In the genomic region with DNA sequence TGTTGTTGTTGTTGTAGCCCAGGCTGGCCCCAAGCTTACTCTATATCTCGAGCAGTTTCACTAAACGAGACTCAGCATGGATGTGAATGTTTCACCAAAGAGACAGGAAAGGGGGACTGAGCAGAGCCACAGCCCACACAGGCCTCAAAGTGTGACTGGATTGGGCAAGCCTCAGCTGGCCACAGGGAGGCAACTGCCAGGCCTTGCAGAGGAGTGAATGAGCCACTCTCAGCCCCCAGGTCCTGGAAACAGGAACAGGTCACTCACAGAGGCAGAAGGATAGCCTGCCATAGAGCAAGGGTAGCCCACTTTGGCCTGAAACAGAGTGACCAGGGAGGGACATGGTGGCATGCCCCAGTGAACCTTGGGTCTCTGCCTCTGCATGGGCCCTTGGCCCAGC, we compare ENCODE assay signal across 26 mouse cellular contexts. TPM values are rescaled to one million over a fixed set of nuclear protein-coding genes. Genes with fewer than 3 reads are reported as not detected.
DNase-seq lines count a peak whose midpoint lies in the region; ATAC-seq and TF ChIP-seq lines count a peak whose summit lies in the region.
"Had no signal": no experiment of that assay in that cellular context is flagged by ENCODE, and none has a peak within 500 bp of the region (broad histone marks: within the 10 kb centered on the region; RNA-seq: fewer than 3 reads in every experiment).

No protein-coding gene starts in this region.

- TF ChIP-seq POLR2A in CH12.LX (IDR thresholded peaks at IDR 0.05; ENCODE audit: low read depth, low read length) = no peak

- H3K36me3 ChIP-seq in CH12.LX (replicated peaks in 1 of 2; ENCODE audit: control insufficient read depth in 1 of 2, insufficient read depth in 1 of 2, low read length in 1 of 2) = peaks cover 19 to 46% of the 10 kb centered on the region in 2 experiments
- H3K36me3 ChIP-seq: embryonic facial prominence, embryonic 12.5 days; embryonic facial prominence, embryonic 15.5 days; G1E; hindbrain, embryonic 13.5 days; intestine, embryonic 15.5 days had no signal

- DNase-seq in CH12.LX (ENCODE audit: extremely low read depth) = no peak
- no peak for DNase-seq in retina, postnatal 1 day
- DNase-seq in kidney, adult 18-20 months = no peak
- no peak for DNase-seq in adrenal gland, adult 18-20 months (ENCODE audit: low spot score in 2 of 2)
- DNase-seq: adrenal gland, adult 2 months; adrenal gland, postnatal 14 days; cerebellum, adult 11-12 months; cerebellum, adult 8-10 months; cerebellum, postnatal 10 days; forebrain, postnatal 0 days; gastrocnemius, postnatal 36 days; heart, adult 11 months; kidney, adult 11 months had no signal

- H3K4me2 ChIP-seq in CH12.LX (ENCODE audit: insufficient read depth, low read depth, poor library complexity, severe bottlenecking) = 0 out of 2 replicates have a peak overlapping the region, but pooled peaks have one; percentile 72
- H3K4me2 ChIP-seq: embryonic facial prominence, embryonic 12.5 days; embryonic facial prominence, embryonic 15.5 days; heart, embryonic 11.5 days; hindbrain, embryonic 13.5 days; intestine, embryonic 15.5 days had no signal

- peak overlapping the region in 1 of 3 experiments; percentile 47 for H3K4me3 ChIP-seq in CH12.LX (replicated peaks in 1 of 3; ENCODE audit: low read depth in 2 of 3, low read length in 2 of 3, poor library complexity in 1 of 3)
- H3K4me3 ChIP-seq: embryonic facial prominence, embryonic 12.5 days; embryonic facial prominence, embryonic 15.5 days; hindbrain, embryonic 10.5 days; hindbrain, embryonic 13.5 days; intestine, embryonic 15.5 days had no signal

- H3K9ac ChIP-seq in CH12.LX (ENCODE audit: insufficient read depth, low read depth) = no peak overlapping the region
- H3K9ac ChIP-seq: embryonic facial prominence, embryonic 12.5 days; embryonic facial prominence, embryonic 15.5 days; forebrain, postnatal 0 days; hindbrain, embryonic 13.5 days; intestine, embryonic 15.5 days had no signal

- in situ Hi-C loops in CH12.LX (cut with MboI; ENCODE audit: low pct_ligation_motif_present, low pct_unique_long_range_greater_than_20kb, low sequenced_read_pairs) = no loop called here

- peaks cover 19 to 34% of the 10 kb centered on the region in 2 experiments for H3K4me1 ChIP-seq in CH12.LX (ENCODE audit: control insufficient read depth in 1 of 2, insufficient read depth in 2 of 2)
- H3K4me1 ChIP-seq: intestine, embryonic 15.5 days had no signal

- peaks cover 37% of the 10 kb centered on the region for H3K79me2 ChIP-seq in CH12.LX (replicated peaks; ENCODE audit: control insufficient read depth, extremely low read depth, insufficient read depth, poor library complexity, severe bottlenecking)

- TF ChIP-seq EP300 in CH12.LX (IDR thresholded peaks at IDR 0.05; ENCODE audit: low read length) = no peak

- dilution Hi-C loops in CH12.LX (cut with MboI; ENCODE audit: extremely low pct_ligation_motif_present, extremely low pct_unique_long_range_greater_than_20kb, low sequenced_read_pairs) = no loop called here

- TF ChIP-seq CTCF in CH12.LX (conservative IDR thresholded peaks at IDR 0.05 in 1 of 2, IDR thresholded peaks at IDR 0.05 in 1 of 2; ENCODE audit: low read depth in 2 of 2, low read length in 2 of 2) = no peak

- H3K27me3 ChIP-seq in CH12.LX (replicated peaks) = no peaks in the 10 kb centered on the region
- H3K27me3 ChIP-seq: embryonic facial prominence, embryonic 12.5 days; embryonic facial prominence, embryonic 15.5 days; hindbrain, embryonic 13.5 days; intestine, embryonic 15.5 days; Patski had no signal

- peaks cover 17% of the 10 kb centered on the region for H3K9me3 ChIP-seq in CH12.LX (replicated peaks; ENCODE audit: low read length)
- H3K9me3 ChIP-seq: embryonic facial prominence, embryonic 12.5 days; embryonic facial prominence, embryonic 15.5 days; intestine, embryonic 15.5 days had no signal

- ATAC-seq in granulocyte monocyte progenitor cell, adult 5-6 weeks (replicated peaks; ENCODE audit: poor library complexity, severe bottlenecking) = peak; percentile 96
- ATAC-seq in megakaryocyte, adult 5-6 weeks (ENCODE audit: poor library complexity, severe bottlenecking) = peak; percentile 68
- ATAC-seq: CD4-positive, CD25-positive, alpha-beta regulatory T cell, adult 4 months; forebrain, embryonic 14.5 days; forebrain, postnatal 0 days; hindbrain, embryonic 16.5 days; intestine, embryonic 15.5 days; Patski had no signal

- no peak for TF ChIP-seq RAD21 in CH12.LX (IDR thresholded peaks at IDR 0.05; ENCODE audit: low read depth, low read length)

- H3K27ac ChIP-seq in CH12.LX (ENCODE audit: insufficient read depth, low read depth) = peak overlapping the region; percentile 8; the same call in 1 of the 2 replicates
- H3K27ac ChIP-seq: embryonic facial prominence, embryonic 12.5 days; embryonic facial prominence, embryonic 15.5 days; hindbrain, embryonic 10.5 days; hindbrain, embryonic 13.5 days; intestine, embryonic 15.5 days had no signal

TF ChIP-seq in CH12.LX, 34 proteins besides CTCF, POLR2A, EP300 and RAD21:
- TF ChIP-seq RCOR1 (conservative IDR thresholded peaks at IDR 0.05; ENCODE audit: low read depth, low read length) = no peak
- no peak for TF ChIP-seq TCF12 (IDR thresholded peaks at IDR 0.05; ENCODE audit: low read depth, low read length)
- no peak for TF ChIP-seq NRF1 (IDR thresholded peaks at IDR 0.05; ENCODE audit: low read depth, low read length)
- TF ChIP-seq ZNF384 (IDR thresholded peaks at IDR 0.05; ENCODE audit: low read depth, low read length) = no peak
- no peak for TF ChIP-seq ZMIZ1 (IDR thresholded peaks at IDR 0.05; ENCODE audit: low read depth, low read length)
- TF ChIP-seq SMC3 (IDR thresholded peaks at IDR 0.05; ENCODE audit: low read depth, low read length) = no peak

RNA-seq across cellular contexts. Expression of gene Hvcn1, which starts 2.4 kb away (rescaled TPM):
- 156 and 167 TPM in 2 replicates for total RNA-seq in CH12.LX (2012; rRNA removed)
- 132 and 143 TPM in 2 replicates for total RNA-seq in CH12.LX (2014; rRNA removed)
- polyA plus RNA-seq in CH12.LX (2012; ENCODE audit: insufficient read length, low read depth) = 145 and 159 TPM in 2 replicates
- total RNA-seq in granulocyte monocyte progenitor cell, adult 5-6 weeks (2014; fragmentation: Nextera tagmentation) = 53.8 and 59.5 TPM in 2 replicates
- 66.8 and 84.3 TPM in 2 replicates for total RNA-seq in granulocyte monocyte progenitor cell, adult 5-6 weeks (2017)
- total RNA-seq in megakaryocyte, adult 5-6 weeks (2015) = 44.4 and 45.1 TPM in 2 replicates
- 51.2 and 59.3 TPM in 2 replicates for total RNA-seq in megakaryocyte, adult 5-6 weeks (2017)
- 1 to 10 TPM; 1.8 to 8.5 TPM for total RNA-seq in adrenal gland, adult 18-20 months (2021)

RNA-seq across cellular contexts. Expression of gene Ppp1cc, which starts 46.1 kb away (rescaled TPM):
- total RNA-seq in CH12.LX (2012; rRNA removed) = 191 and 234 TPM in 2 replicates
- 401 and 406 TPM in 2 replicates for total RNA-seq in CH12.LX (2014; rRNA removed)
- polyA plus RNA-seq in CH12.LX (2012; ENCODE audit: insufficient read length, low read depth) = 358 and 375 TPM in 2 replicates
- 284 and 366 TPM in 2 replicates for total RNA-seq in granulocyte monocyte progenitor cell, adult 5-6 weeks (2014; fragmentation: Nextera tagmentation)
- total RNA-seq in granulocyte monocyte progenitor cell, adult 5-6 weeks (2017) = 247 and 254 TPM in 2 replicates
- 354 and 364 TPM in 2 replicates for total RNA-seq in megakaryocyte, adult 5-6 weeks (2015)
- 189 and 193 TPM in 2 replicates for total RNA-seq in megakaryocyte, adult 5-6 weeks (2017)
- total RNA-seq in adrenal gland, adult 18-20 months (2021) = 100 to 1,000 TPM; 142 to 147 TPM

Comparison
In these comparisons a context has a peak if more than half of its experiments do, and no peak if none do; other contexts are left out.
1. RNA of gene Hvcn1, which starts 2.4 kb away (total RNA-seq): 132 to 167 TPM in CH12.LX, 53.8 to 84.3 TPM in granulocyte monocyte progenitor cell, adult 5-6 weeks and 44.4 to 59.3 TPM in megakaryocyte, adult 5-6 weeks; 1.8 to 8.5 TPM in adrenal gland, adult 18-20 months; every median in the first group is over 4 times any median in the second.